Mouse (Mus musculus): ENCODE measurements around the gene Dcaf5. TPM values are rescaled to one million over a fixed set of nuclear protein-coding genes. Genes with fewer than 3 reads are reported as not detected.

Gene Dcaf5
- polyA plus RNA-seq, 1 experiment, result 31.9 TPM

DNA sequence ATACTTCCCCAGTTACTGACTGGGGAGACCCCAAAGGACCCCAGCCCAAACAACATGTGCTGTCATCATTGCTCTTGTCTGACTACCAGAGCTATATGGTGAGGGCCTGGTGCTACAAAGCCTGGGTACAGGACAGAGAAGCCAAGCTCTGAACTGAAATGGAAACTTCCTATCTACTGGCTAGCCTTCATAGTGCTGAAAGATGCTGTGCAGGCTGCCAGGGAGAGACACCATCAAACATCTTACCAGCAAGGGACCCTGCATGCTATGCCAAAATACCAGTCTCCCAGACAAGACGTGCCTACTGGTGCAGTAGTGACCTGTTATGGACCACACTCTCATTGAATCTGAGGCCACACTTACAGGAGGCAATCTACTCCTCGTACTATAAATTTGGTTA, 53.6 kb downstream of the Dcaf5 start:
- no peak for DNase-seq
- 95% methylated on average over 2 of the region's 2 CpGs for WGBS
- no peak overlapping the region for H3K27ac ChIP-seq (ENCODE audit: control insufficient read depth, insufficient read depth, low read length)
- H3K36me3 ChIP-seq (ENCODE audit: control insufficient read depth, insufficient read depth, low read length), result no peaks in the 10 kb centered on the region
- no peaks in the 10 kb centered on the region for H3K4me1 ChIP-seq (replicated peaks; ENCODE audit: control insufficient read depth, insufficient read depth, low read length)
- TF ChIP-seq POLR2A (IDR thresholded peaks at IDR 0.05; ENCODE audit: control insufficient read depth, extremely low read depth, insufficient read depth, low read length, poor library complexity) (no peak), CTCF (IDR thresholded peaks at IDR 0.05; ENCODE audit: borderline replicate concordance, control insufficient read depth, extremely low read depth, insufficient read depth, low read length, poor library complexity) (no peak)
- H3K4me3 ChIP-seq (ENCODE audit: control insufficient read depth, insufficient read depth, low read length), result no peak overlapping the region
- no peaks in the 10 kb centered on the region for H3K27me3 ChIP-seq (ENCODE audit: control insufficient read depth, insufficient read depth, low read length)

GRCm38 (mm10) chr12:80379831-80380457, 56.5 kb downstream of the Dcaf5 start:
- 95% methylated on average over 10 of the region's 10 CpGs for WGBS
- Histone ChIP-seq H3K36me3 (ENCODE audit: control insufficient read depth, insufficient read depth, low read length) (peaks cover 12% of the 10 kb centered on the region), H3K4me1 (replicated peaks; ENCODE audit: control insufficient read depth, insufficient read depth, low read length) (no peaks in the 10 kb centered on the region), H3K27me3 (ENCODE audit: control insufficient read depth, insufficient read depth, low read length) (no peaks in the 10 kb centered on the region), H3K4me3 (ENCODE audit: control insufficient read depth, insufficient read depth, low read length) (no peak overlapping the region), H3K27ac (ENCODE audit: control insufficient read depth, insufficient read depth, low read length) (no peak overlapping the region)
- TF ChIP-seq POLR2A (IDR thresholded peaks at IDR 0.05; ENCODE audit: control insufficient read depth, extremely low read depth, insufficient read depth, low read length, poor library complexity) (no peak), CTCF (IDR thresholded peaks at IDR 0.05; ENCODE audit: borderline replicate concordance, control insufficient read depth, extremely low read depth, insufficient read depth, low read length, poor library complexity) (no peak)
- DNase-seq, result no peak

- DNase-seq, result no peak
- no peak for TF ChIP-seq CTCF (IDR thresholded peaks at IDR 0.05; ENCODE audit: borderline replicate concordance, control insufficient read depth, extremely low read depth, insufficient read depth, low read length, poor library complexity)
- no peak for TF ChIP-seq POLR2A (IDR thresholded peaks at IDR 0.05; ENCODE audit: control insufficient read depth, extremely low read depth, insufficient read depth, low read length, poor library complexity)
- no peak overlapping the region for H3K27ac ChIP-seq (ENCODE audit: control insufficient read depth, insufficient read depth, low read length)
- H3K36me3 ChIP-seq (ENCODE audit: control insufficient read depth, insufficient read depth, low read length), result peaks cover 17% of the 10 kb centered on the region
- 92% methylated on average over 4 of the region's 4 CpGs for WGBS
- no peaks in the 10 kb centered on the region for H3K27me3 ChIP-seq (ENCODE audit: control insufficient read depth, insufficient read depth, low read length)
- H3K4me1 ChIP-seq (replicated peaks; ENCODE audit: control insufficient read depth, insufficient read depth, low read length), result no peaks in the 10 kb centered on the region
- H3K4me3 ChIP-seq (ENCODE audit: control insufficient read depth, insufficient read depth, low read length), result no peak overlapping the region
These were observed 57.0 kb downstream of the Dcaf5 start for GRCm38 (mm10) chr12:80379393-80379792.

DNA sequence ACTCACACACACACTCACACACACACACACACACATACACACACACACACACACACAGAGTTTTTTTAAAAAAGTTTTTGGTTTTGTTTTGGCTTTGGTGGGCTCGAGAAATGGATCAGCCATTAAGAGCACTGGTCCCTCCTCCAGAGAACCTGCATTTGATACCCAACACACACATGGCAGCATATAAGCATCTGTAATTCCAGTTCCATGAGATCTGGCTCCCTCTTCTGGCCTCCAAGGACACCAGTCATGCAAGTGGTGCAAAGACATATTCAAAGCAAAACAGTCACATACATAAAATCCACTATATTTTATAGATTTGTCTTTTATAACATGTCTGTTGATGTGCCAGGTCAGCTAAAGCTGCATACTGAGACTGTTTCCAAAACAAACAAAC, 58.8 kb downstream of the Dcaf5 start:
- H3K4me3 ChIP-seq (ENCODE audit: control insufficient read depth, insufficient read depth, low read length), result no peak overlapping the region
- H3K27me3 ChIP-seq (ENCODE audit: control insufficient read depth, insufficient read depth, low read length), result no peaks in the 10 kb centered on the region
- WGBS, result 66% methylated on average over 1 of the region's 1 CpGs
- no peaks in the 10 kb centered on the region for H3K4me1 ChIP-seq (replicated peaks; ENCODE audit: control insufficient read depth, insufficient read depth, low read length)
- peak; percentile 33 for DNase-seq
- no peak overlapping the region for H3K27ac ChIP-seq (ENCODE audit: control insufficient read depth, insufficient read depth, low read length)
- H3K36me3 ChIP-seq (ENCODE audit: control insufficient read depth, insufficient read depth, low read length), result peaks cover 20% of the 10 kb centered on the region
- TF ChIP-seq POLR2A (IDR thresholded peaks at IDR 0.05; ENCODE audit: control insufficient read depth, extremely low read depth, insufficient read depth, low read length, poor library complexity) (no peak), CTCF (IDR thresholded peaks at IDR 0.05; ENCODE audit: borderline replicate concordance, control insufficient read depth, extremely low read depth, insufficient read depth, low read length, poor library complexity) (no peak)

DNA sequence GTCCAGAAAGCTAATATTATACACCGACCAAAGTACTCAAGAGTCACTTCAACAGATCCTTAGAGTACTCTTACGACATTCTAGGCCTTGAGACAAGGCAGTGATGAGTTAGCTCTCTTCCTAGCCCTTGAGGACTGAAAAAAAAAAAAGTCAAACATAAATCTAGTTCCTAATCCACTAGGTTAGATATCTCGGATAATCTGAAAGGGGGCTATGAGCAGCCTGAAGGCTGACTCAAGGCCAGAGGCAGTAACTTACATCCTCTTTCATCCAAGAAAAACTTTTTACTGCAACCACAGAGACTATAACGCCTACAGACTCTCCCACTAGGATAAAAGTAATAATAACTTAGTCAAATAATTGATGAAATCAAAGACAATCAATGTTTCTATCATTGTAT, 60.7 kb downstream of the Dcaf5 start:
- Histone ChIP-seq H3K36me3 (ENCODE audit: control insufficient read depth, insufficient read depth, low read length) (peaks cover 24% of the 10 kb centered on the region), H3K27ac (ENCODE audit: control insufficient read depth, insufficient read depth, low read length) (no peak overlapping the region), H3K27me3 (ENCODE audit: control insufficient read depth, insufficient read depth, low read length) (no peaks in the 10 kb centered on the region), H3K4me1 (replicated peaks; ENCODE audit: control insufficient read depth, insufficient read depth, low read length) (no peaks in the 10 kb centered on the region), H3K4me3 (ENCODE audit: control insufficient read depth, insufficient read depth, low read length) (no peak overlapping the region)
- 97% methylated on average over 4 of the region's 4 CpGs for WGBS
- TF ChIP-seq CTCF (IDR thresholded peaks at IDR 0.05; ENCODE audit: borderline replicate concordance, control insufficient read depth, extremely low read depth, insufficient read depth, low read length, poor library complexity) (no peak), POLR2A (IDR thresholded peaks at IDR 0.05; ENCODE audit: control insufficient read depth, extremely low read depth, insufficient read depth, low read length, poor library complexity) (no peak)
- DNase-seq, result no peak

GRCm38 (mm10) chr12:80374736-80375135, 61.7 kb downstream of the Dcaf5 start:
- H3K36me3 ChIP-seq (ENCODE audit: control insufficient read depth, insufficient read depth, low read length), result peaks cover 25% of the 10 kb centered on the region
- 97% methylated on average over 2 of the region's 2 CpGs for WGBS
- H3K27me3 ChIP-seq (ENCODE audit: control insufficient read depth, insufficient read depth, low read length), result no peaks in the 10 kb centered on the region
- no peak for TF ChIP-seq CTCF (IDR thresholded peaks at IDR 0.05; ENCODE audit: borderline replicate concordance, control insufficient read depth, extremely low read depth, insufficient read depth, low read length, poor library complexity)
- no peak for TF ChIP-seq POLR2A (IDR thresholded peaks at IDR 0.05; ENCODE audit: control insufficient read depth, extremely low read depth, insufficient read depth, low read length, poor library complexity)
- no peak overlapping the region for H3K27ac ChIP-seq (ENCODE audit: control insufficient read depth, insufficient read depth, low read length)
- DNase-seq, result no peak
- no peak overlapping the region for H3K4me3 ChIP-seq (ENCODE audit: control insufficient read depth, insufficient read depth, low read length)
- no peaks in the 10 kb centered on the region for H3K4me1 ChIP-seq (replicated peaks; ENCODE audit: control insufficient read depth, insufficient read depth, low read length)

DNA sequence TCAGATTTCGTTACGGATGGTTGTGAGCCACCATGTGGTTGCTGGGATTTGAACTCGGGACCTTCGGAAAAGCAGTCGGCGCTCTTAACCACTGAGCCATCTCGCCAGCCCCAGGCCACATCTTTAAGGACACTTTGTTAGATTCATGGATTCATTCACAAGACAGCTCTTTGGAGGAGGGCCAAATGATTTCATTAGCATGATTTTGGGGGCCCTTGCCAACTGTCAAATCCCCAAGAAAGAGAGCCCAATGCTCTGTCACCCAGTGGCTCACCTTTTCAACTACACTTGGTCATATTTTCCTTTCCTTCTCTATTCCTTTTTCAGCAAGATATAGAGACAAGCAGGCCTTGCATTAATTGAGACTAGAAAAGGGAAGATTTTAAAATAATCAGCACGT, 63.5 kb downstream of the Dcaf5 start:
- H3K4me3 ChIP-seq (ENCODE audit: control insufficient read depth, insufficient read depth, low read length), result no peak overlapping the region
- peaks cover 25% of the 10 kb centered on the region for H3K36me3 ChIP-seq (ENCODE audit: control insufficient read depth, insufficient read depth, low read length)
- no peak for DNase-seq
- 96% methylated on average over 8 of the region's 8 CpGs for WGBS
- H3K27ac ChIP-seq (ENCODE audit: control insufficient read depth, insufficient read depth, low read length), result no peak overlapping the region
- TF ChIP-seq POLR2A (IDR thresholded peaks at IDR 0.05; ENCODE audit: control insufficient read depth, extremely low read depth, insufficient read depth, low read length, poor library complexity) (no peak), CTCF (IDR thresholded peaks at IDR 0.05; ENCODE audit: borderline replicate concordance, control insufficient read depth, extremely low read depth, insufficient read depth, low read length, poor library complexity) (no peak)
- H3K27me3 ChIP-seq (ENCODE audit: control insufficient read depth, insufficient read depth, low read length), result no peaks in the 10 kb centered on the region
- no peaks in the 10 kb centered on the region for H3K4me1 ChIP-seq (replicated peaks; ENCODE audit: control insufficient read depth, insufficient read depth, low read length)

All from thymus, adult 2 months (tissue).